Mouse (Mus musculus): ENCODE measurements around the gene Myo5c. TPM values are rescaled to one million over a fixed set of nuclear protein-coding genes. Genes with fewer than 3 reads are reported as not detected.

The Myo5c gene
- polyA plus RNA-seq (2012; ENCODE audit: low replicate concordance): not detected in 2 replicates

GRCm38 (mm10) chr9:75231841-75232746 is at the start of gene Myo5c:
TSS of gene Myo5c (plus strand) at chr9:75232020.

GRCm38 (mm10) chr9:75306126-75306898 is 74.5 kb downstream of the Myo5c start, which contains the start of gene Gnb5:
TSS of gene Gnb5 (plus strand) at chr9:75306288.

GRCm38 (mm10) chr9:75347458-75347857 is 115.6 kb downstream of the Myo5c start, which contains the start of gene Bcl2l10:
TSS of gene Bcl2l10 (plus strand) at chr9:75347758.

Other genes with a start within 250 kb of the Myo5c start
- 18.1 and 39.2 TPM in 2 replicates for gene Arpp19, start 194.4 kb upstream of the Myo5c start, polyA plus RNA-seq (2012; ENCODE audit: low replicate concordance)
- 6.9 and 9.4 TPM in 2 replicates for gene Myo5a, start 161.0 kb upstream of the Myo5c start, polyA plus RNA-seq (2012; ENCODE audit: low replicate concordance)
- gene Gnb5, start 74.3 kb downstream of the Myo5c start, polyA plus RNA-seq (2012; ENCODE audit: low replicate concordance): not detected in 2 replicates
- gene Bcl2l10, start 115.7 kb downstream of the Myo5c start, polyA plus RNA-seq (2012; ENCODE audit: low replicate concordance): not detected in 2 replicates
- gene Mapk6, start 178.0 kb downstream of the Myo5c start, polyA plus RNA-seq (2012; ENCODE audit: low replicate concordance): 5.6 and 10.4 TPM in 2 replicates
- gene Leo1, start 209.5 kb downstream of the Myo5c start, polyA plus RNA-seq (2012; ENCODE audit: low replicate concordance): 8.5 and 10.5 TPM in 2 replicates